Comparison of ENCODE assay signal across 27 mouse cellular contexts in genomic region chr2:68560821-68561220, GRCm38 (mm10). TPM values are rescaled to one million over a fixed set of nuclear protein-coding genes. Genes with fewer than 3 reads are reported as not detected.
DNase-seq lines count a peak whose midpoint lies in the region; ATAC-seq lines count a peak whose summit lies in the region.
"Had no signal": no experiment of that assay in that cellular context is flagged by ENCODE, and none has a peak within 500 bp of the region (broad histone marks: within the 10 kb centered on the region; RNA-seq: fewer than 3 reads in every experiment).

No protein-coding gene starts in this region.

- H3K4me2 ChIP-seq in forebrain, embryonic 14.5 days (ENCODE audit: low read length): no peak overlapping the region
- H3K4me2 ChIP-seq in forebrain, embryonic 11.5 days (ENCODE audit: low read depth, low read length, severe bottlenecking): no peak overlapping the region
- no peak overlapping the region for H3K4me2 ChIP-seq in heart, embryonic 11.5 days
- H3K4me2 ChIP-seq: liver, embryonic 11.5 days; midbrain, embryonic 15.5 days; stomach, embryonic 15.5 days had no signal

- H3K9me3 ChIP-seq in forebrain, embryonic 14.5 days (replicated peaks; ENCODE audit: control insufficient read depth, low read length): no peaks in the 10 kb centered on the region
- H3K9me3 ChIP-seq in forebrain, embryonic 11.5 days (ENCODE audit: control insufficient read depth, low read length): no peaks in the 10 kb centered on the region
- no peaks in the 10 kb centered on the region for H3K9me3 ChIP-seq in heart, embryonic 11.5 days (replicated peaks; ENCODE audit: control insufficient read depth, low read length)
- H3K9me3 ChIP-seq: forebrain, embryonic 10.5 days; heart, embryonic 10.5 days; midbrain, embryonic 15.5 days; stomach, embryonic 15.5 days had no signal

- H3K4me1 ChIP-seq in forebrain, embryonic 14.5 days (ENCODE audit: control insufficient read depth, insufficient read depth, low read length): no peaks in the 10 kb centered on the region
- no peaks in the 10 kb centered on the region for H3K4me1 ChIP-seq in forebrain, embryonic 11.5 days (replicated peaks; ENCODE audit: control insufficient read depth, insufficient read depth, low read length)
- no peaks in the 10 kb centered on the region for H3K4me1 ChIP-seq in heart, embryonic 11.5 days (ENCODE audit: control insufficient read depth, insufficient read depth, low read length)
- H3K4me1 ChIP-seq: forebrain, embryonic 10.5 days; heart, embryonic 10.5 days; midbrain, embryonic 15.5 days; stomach, embryonic 15.5 days had no signal

- no peaks in the 10 kb centered on the region for H3K27me3 ChIP-seq in forebrain, embryonic 14.5 days (replicated peaks; ENCODE audit: control insufficient read depth, insufficient read depth, low read length)
- no peaks in the 10 kb centered on the region for H3K27me3 ChIP-seq in forebrain, embryonic 11.5 days (ENCODE audit: control insufficient read depth, insufficient read depth, low read length)
- no peaks in the 10 kb centered on the region for H3K27me3 ChIP-seq in heart, embryonic 11.5 days (ENCODE audit: control insufficient read depth, insufficient read depth, low read length)
- H3K27me3 ChIP-seq: midbrain, embryonic 15.5 days; stomach, embryonic 15.5 days had no signal

- H3K27ac ChIP-seq in forebrain, embryonic 14.5 days (ENCODE audit: low read depth, low read length): no peak overlapping the region
- no peak overlapping the region for H3K27ac ChIP-seq in forebrain, embryonic 11.5 days (ENCODE audit: low read depth, low read length)
- no peak overlapping the region for H3K27ac ChIP-seq in heart, embryonic 11.5 days (ENCODE audit: low read depth, low read length)
- H3K27ac ChIP-seq: forebrain, embryonic 10.5 days; gastrocnemius, adult 2 months; heart, embryonic 10.5 days; midbrain, embryonic 15.5 days; stomach, embryonic 15.5 days had no signal

- peak; percentile 6 for DNase-seq in forebrain, embryonic 14.5 days (ENCODE audit: low spot score)
- DNase-seq in forebrain, embryonic 11.5 days (ENCODE audit: low spot score): no peak
- peak; percentile 72 for DNase-seq in right cerebral cortex, adult 18-20 months
- no peak for DNase-seq in right cerebral cortex, postnatal 4 days
- peak; percentile 26 to 31 for DNase-seq in right cerebral cortex, postnatal 10 days (ENCODE audit: low spot score in 2 of 2)
- DNase-seq in spleen, adult 18-20 months: no peak
- DNase-seq in cerebellum, postnatal 14 days: no peak
- DNase-seq: adrenal gland, postnatal 14 days; cerebellum, adult 11-12 months; gastrocnemius, adult 2 months; heart, postnatal 10 days; kidney, adult 18-20 months; kidney, postnatal 14 days; lung, adult 18-20 months; thymus, adult 2 months had no signal

- H3K4me3 ChIP-seq in forebrain, embryonic 14.5 days (ENCODE audit: low read depth, low read length): no peak overlapping the region
- no peak overlapping the region for H3K4me3 ChIP-seq in forebrain, embryonic 11.5 days (ENCODE audit: low read depth, low read length)
- no peak overlapping the region for H3K4me3 ChIP-seq in heart, embryonic 11.5 days (ENCODE audit: low read depth, low read length)
- H3K4me3 ChIP-seq: forebrain, embryonic 10.5 days; gastrocnemius, adult 2 months; heart, embryonic 10.5 days; midbrain, embryonic 15.5 days; myocyte; stomach, embryonic 15.5 days had no signal

- 56% methylated on average over 4 of the region's 4 CpGs for WGBS in forebrain, embryonic 14.5 days
- WGBS in forebrain, embryonic 11.5 days: 69% methylated on average over 4 of the region's 4 CpGs
- WGBS in heart, embryonic 11.5 days (ENCODE audit: insufficient replicate concordance): 50% methylated on average over 4 of the region's 4 CpGs

- no peak overlapping the region for H3K9ac ChIP-seq in forebrain, embryonic 14.5 days (ENCODE audit: low read length)
- H3K9ac ChIP-seq in forebrain, embryonic 11.5 days (ENCODE audit: low read length): no peak overlapping the region
- no peak overlapping the region for H3K9ac ChIP-seq in heart, embryonic 11.5 days (ENCODE audit: low read depth, low read length)
- H3K9ac ChIP-seq: midbrain, embryonic 15.5 days; stomach, embryonic 15.5 days had no signal

- H3K36me3 ChIP-seq in forebrain, embryonic 14.5 days (ENCODE audit: control insufficient read depth, insufficient read depth, low read length): no peaks in the 10 kb centered on the region
- H3K36me3 ChIP-seq in forebrain, embryonic 11.5 days (ENCODE audit: control insufficient read depth, insufficient read depth, low read length): no peaks in the 10 kb centered on the region
- no peaks in the 10 kb centered on the region for H3K36me3 ChIP-seq in heart, embryonic 11.5 days (ENCODE audit: control insufficient read depth, insufficient read depth, low read length)
- H3K36me3 ChIP-seq: forebrain, embryonic 10.5 days; heart, embryonic 10.5 days; midbrain, embryonic 15.5 days; stomach, embryonic 15.5 days had no signal

- ATAC-seq in forebrain, embryonic 14.5 days: no peak
- no peak for ATAC-seq in forebrain, embryonic 11.5 days (replicated peaks; ENCODE audit: low FRiP score)
- no peak for ATAC-seq in heart, embryonic 11.5 days (replicated peaks; ENCODE audit: insufficient number of reproducible peaks, low FRiP score, low TSS enrichment)
- ATAC-seq: midbrain, embryonic 15.5 days had no signal

RNA-seq across cellular contexts. Expression of gene 4933409G03Rik, which starts 21.4 kb away (rescaled TPM):
- polyA plus RNA-seq in forebrain, embryonic 14.5 days (2014; fragmentation: Nextera tagmentation; extraction: Ambion mirVana): not detected in 2 replicates
- not detected in 2 replicates for polyA plus RNA-seq in forebrain, embryonic 11.5 days (2014; fragmentation: Nextera tagmentation; extraction: Ambion mirVana)
- not detected in 2 replicates for polyA plus RNA-seq in heart, embryonic 11.5 days (2014; fragmentation: Nextera tagmentation; extraction: Ambion mirVana)
- polyA plus RNA-seq: forebrain, embryonic 10.5 days; gonadal fat pad, adult 2 months; heart, embryonic 10.5 days; hindbrain, embryonic 11.5 days; limb, embryonic 11.5 days; liver, embryonic 11.5 days; midbrain, embryonic 15.5 days; myocyte; neural tube, embryonic 14.5 days; spleen, adult 2 months; stomach, embryonic 15.5 days; thymus, adult 2 months had no signal

Comparison
In these comparisons a context has a peak if more than half of its experiments do, and no peak if none do; other contexts are left out.
1. DNase-seq: peak in forebrain, embryonic 14.5 days (single experiment), right cerebral cortex, adult 18-20 months (single experiment) and right cerebral cortex, postnatal 10 days (2 of 2); none in forebrain, embryonic 11.5 days (single experiment), right cerebral cortex, postnatal 4 days (single experiment), spleen, adult 18-20 months (0 of 2) and cerebellum, postnatal 14 days (0 of 2).